Mouse (Mus musculus): ENCODE results near the gene Olfr1358.

GRCm38 (mm10) chr10:78565070-78565469 lies 47.8 kb downstream of the Olfr1358 start:
- TF ChIP-seq CTCF (IDR thresholded peaks at IDR 0.05) = no peak
- TF ChIP-seq EP300 (IDR thresholded peaks at IDR 0.05) = no peak
